Mouse (Mus musculus) spleen, embryonic (tissue): ENCODE data around the gene Cd82.

Source experiments
- CTCF ChIA-PET: fragments of 350-600 bp; sonication (Branson Sonifier 250); formaldehyde crosslinking; loops from one replicate; lab custom pipeline; 2022; lab: Charles Lee

The Cd82 gene

GRCm38 (mm10) chr2:93418396-93418795 is 44.5 kb downstream of the Cd82 start:
- CTCF ChIA-PET, result interaction anchor here (0.6 to 8.9 kb wide), 6 partner anchors 27 to 444 kb away, joined by 3 to 54 read pairs (median 3); no protein-coding TSS in a partner anchor

- CTCF ChIA-PET, result interaction anchor here (0.8 to 8.9 kb wide), 3 partner anchors 36 to 53 kb away, joined by 3 to 54 read pairs (median 6); no protein-coding TSS in a partner anchor
These were observed 45.8 kb downstream of the Cd82 start for GRCm38 (mm10) chr2:93416874-93417709.

GRCm38 (mm10) chr2:93415281-93415680 is 47.7 kb downstream of the Cd82 start:
- CTCF ChIA-PET, result interaction anchor here (8.9 kb wide), 1 partner anchor 54 kb away, joined by 54 read pairs; no protein-coding TSS in a partner anchor

GRCm38 (mm10) chr2:93414163-93414562 is 48.8 kb downstream of the Cd82 start:
- CTCF ChIA-PET, result interaction anchor here (8.9 kb wide), 1 partner anchor 55 kb away, joined by 54 read pairs; no protein-coding TSS in a partner anchor

- CTCF ChIA-PET, result interaction anchor here (1.0 to 2.1 kb wide), 2 partner anchors 55 to 57 kb away, joined by 4 to 13 read pairs; no protein-coding TSS in a partner anchor
These were observed 49.4 kb downstream of the Cd82 start for GRCm38 (mm10) chr2:93413367-93414014.

- CTCF ChIA-PET, result interaction anchor here (1.0 to 2.1 kb wide), 3 partner anchors 10 to 65 kb away, joined by 3 to 13 read pairs (median 5); no protein-coding TSS in a partner anchor
These were observed 50.8 kb downstream of the Cd82 start for GRCm38 (mm10) chr2:93412101-93412500.

GRCm38 (mm10) chr2:93410899-93411570 is 51.9 kb downstream of the Cd82 start:
- CTCF ChIA-PET, result interaction anchor here (0.6 to 1.4 kb wide), 2 partner anchors 66 to 951 kb away, joined by 4 to 5 read pairs; partner anchors contain the start of gene Slc35c1

- CTCF ChIA-PET, result interaction anchor here (1.0 kb wide), 1 partner anchor 70 kb away, joined by 4 read pairs; no protein-coding TSS in a partner anchor
These were observed 57.9 kb downstream of the Cd82 start for GRCm38 (mm10) chr2:93405017-93405425.

GRCm38 (mm10) chr2:93404169-93404568 is 58.8 kb downstream of the Cd82 start:
- CTCF ChIA-PET, result interaction anchor here (1.0 kb wide), 1 partner anchor 71 kb away, joined by 4 read pairs; no protein-coding TSS in a partner anchor

- CTCF ChIA-PET, result interaction anchor here (0.7 kb wide), 1 partner anchor 202 kb away, joined by 3 read pairs; no protein-coding TSS in a partner anchor
These were observed 59.7 kb downstream of the Cd82 start for GRCm38 (mm10) chr2:93403267-93403666.

GRCm38 (mm10) chr2:93391198-93391597 is 71.7 kb downstream of the Cd82 start:
- CTCF ChIA-PET, result no interaction called here

GRCm38 (mm10) chr2:93390170-93390926 is 72.6 kb downstream of the Cd82 start:
- CTCF ChIA-PET, result no interaction called here

GRCm38 (mm10) chr2:93386958-93387357 is 76.0 kb downstream of the Cd82 start:
- CTCF ChIA-PET, result no interaction called here

GRCm38 (mm10) chr2:93383831-93384230 is 79.1 kb downstream of the Cd82 start:
- CTCF ChIA-PET, result no interaction called here

GRCm38 (mm10) chr2:93380680-93381089 is 82.3 kb downstream of the Cd82 start:
- CTCF ChIA-PET, result no interaction called here

- CTCF ChIA-PET, result interaction anchor here (0.5 kb wide), 1 partner anchor 21 kb away, joined by 10 read pairs; no protein-coding TSS in a partner anchor
These were observed 85.1 kb downstream of the Cd82 start for GRCm38 (mm10) chr2:93377797-93378196.

GRCm38 (mm10) chr2:93377157-93377556 is 85.8 kb downstream of the Cd82 start:
- CTCF ChIA-PET, result interaction anchor here (0.5 kb wide), 1 partner anchor 20 kb away, joined by 10 read pairs; no protein-coding TSS in a partner anchor

GRCm38 (mm10) chr2:93372872-93373271 is 90.1 kb downstream of the Cd82 start:
- CTCF ChIA-PET, result no interaction called here

- CTCF ChIA-PET, result interaction anchor here (0.5 kb wide), 1 partner anchor 17 kb away, joined by 3 read pairs; no protein-coding TSS in a partner anchor
These were observed 90.8 kb downstream of the Cd82 start for GRCm38 (mm10) chr2:93372097-93372571.
